Mouse (Mus musculus): ENCODE measurements around the gene Zfp646.

DNA sequence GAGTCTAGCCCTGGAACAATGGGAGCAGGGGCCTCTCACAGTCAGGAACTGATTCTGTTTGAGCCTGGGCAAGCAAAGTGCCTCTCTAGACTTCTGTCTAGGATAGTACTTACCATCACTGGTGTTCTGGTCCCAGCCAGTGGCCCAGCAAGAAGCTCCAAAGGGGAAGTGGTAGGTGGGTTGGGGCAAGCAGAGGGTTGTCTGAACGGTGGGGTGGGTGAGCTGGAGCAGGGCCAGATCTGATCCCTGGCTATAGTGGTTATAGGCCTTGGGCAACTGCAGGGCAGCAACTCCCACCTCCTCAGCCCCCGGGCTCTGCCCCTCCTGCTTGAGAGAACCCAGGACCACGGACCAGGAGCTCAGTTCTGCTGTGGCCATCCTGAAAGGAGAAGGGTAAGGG, 12.8 kb downstream of the Zfp646 start:
- no peak for TF ChIP-seq CTCF (conservative IDR thresholded peaks at IDR 0.05 in 1 of 2, IDR thresholded peaks at IDR 0.05 in 1 of 2; ENCODE audit: low read depth in 2 of 2, low read length in 2 of 2)
- no peak for TF ChIP-seq TCF12 (IDR thresholded peaks at IDR 0.05; ENCODE audit: low read depth, low read length)
- no peak for TF ChIP-seq EP300 (IDR thresholded peaks at IDR 0.05; ENCODE audit: low read length)
- no peak for TF ChIP-seq MAFK (IDR thresholded peaks at IDR 0.05; ENCODE audit: insufficient replicate concordance, low read length)
- TF ChIP-seq POLR2A (IDR thresholded peaks at IDR 0.05; ENCODE audit: low read depth, low read length): no peak
- TF ChIP-seq JUND (conservative IDR thresholded peaks at IDR 0.05; ENCODE audit: low read depth, low read length): no peak
- no peak for TF ChIP-seq MXI1 (IDR thresholded peaks at IDR 0.05; ENCODE audit: low read depth, low read length)

All from CH12.LX (cell line).